In the genomic region with DNA sequence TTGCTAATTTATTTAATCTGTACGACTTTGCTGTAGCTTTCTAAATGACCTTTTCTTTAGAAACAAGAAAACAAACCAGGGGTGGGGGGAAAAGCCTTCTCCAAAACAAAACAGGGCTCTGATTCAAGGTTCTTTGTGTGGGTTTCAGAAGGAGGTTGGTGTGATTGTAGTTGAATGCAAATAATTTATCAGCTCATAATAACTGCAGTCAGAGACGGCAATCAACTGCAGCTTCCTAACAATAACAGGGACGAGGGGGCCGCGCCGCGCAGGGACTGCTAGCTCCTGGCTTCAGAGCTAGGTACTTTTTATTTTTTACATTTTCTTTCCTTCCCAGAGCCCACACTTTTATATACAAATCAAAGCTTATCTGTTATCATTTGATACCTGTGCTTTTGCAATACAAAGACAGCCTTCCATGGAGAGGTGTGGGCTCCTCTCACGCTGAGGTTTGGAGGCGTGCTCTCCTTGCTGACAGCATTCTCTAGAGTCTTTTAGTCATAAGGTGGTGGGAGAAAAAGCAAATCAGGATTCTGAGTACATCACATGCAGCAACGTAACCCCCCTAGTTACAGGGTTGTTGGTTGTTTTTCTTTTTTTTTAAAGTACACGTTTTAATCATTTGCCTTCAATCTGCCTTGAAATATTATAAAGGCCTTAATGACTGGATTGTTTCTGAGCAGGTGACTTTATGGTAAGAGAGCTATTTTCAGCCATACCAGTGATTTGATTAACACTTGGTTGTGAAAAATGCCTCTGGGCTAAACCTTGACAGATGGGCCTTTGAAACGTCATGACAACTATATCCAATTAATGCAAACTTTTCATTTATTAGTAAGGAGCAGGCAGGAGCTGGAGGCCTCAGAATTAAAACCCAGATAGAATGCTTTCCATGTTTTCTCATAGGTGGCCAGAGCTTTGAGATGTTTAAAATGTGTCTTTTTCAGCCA, we compare ENCODE assay signal across 16 mouse cellular contexts. TPM values are rescaled to one million over a fixed set of nuclear protein-coding genes. Genes with fewer than 3 reads are reported as not detected.
DNase-seq lines count a peak whose midpoint lies in the region; ATAC-seq and TF ChIP-seq lines count a peak whose summit lies in the region.
"Had no signal": no experiment of that assay in that cellular context is flagged by ENCODE, and none has a peak within 500 bp of the region (broad histone marks: within the 10 kb centered on the region; RNA-seq: fewer than 3 reads in every experiment).

No protein-coding gene starts in this region.

- H3K4me2 ChIP-seq in hindbrain, embryonic 12.5 days (replicated peaks) = peak overlapping the region; percentile 27
- H3K4me2 ChIP-seq in midbrain, embryonic 13.5 days (replicated peaks) = peak overlapping the region; percentile 20

- 0 out of 2 replicates have a peak overlapping the region, but pooled peaks have one; percentile 27 for H3K9ac ChIP-seq in hindbrain, embryonic 12.5 days
- H3K9ac ChIP-seq in midbrain, embryonic 13.5 days (replicated peaks) = 0 out of 2 replicates have a peak overlapping the region, but pooled peaks have one; percentile 11

- ATAC-seq in hindbrain, embryonic 12.5 days (ENCODE audit: low FRiP score) = 0 out of 2 replicates have a peak, but pooled peaks have one; percentile 21
- peak; percentile 35; the same call in 1 of the 2 replicates for ATAC-seq in midbrain, embryonic 13.5 days
- ATAC-seq: inflammation-experienced regulatory T-cells, adult 6 months had no signal

- no peaks in the 10 kb centered on the region for H3K36me3 ChIP-seq in hindbrain, embryonic 12.5 days
- no peaks in the 10 kb centered on the region for H3K36me3 ChIP-seq in midbrain, embryonic 13.5 days
- H3K36me3 ChIP-seq: heart, embryonic 10.5 days had no signal

- H3K9me3 ChIP-seq in hindbrain, embryonic 12.5 days (replicated peaks) = no peaks in the 10 kb centered on the region
- no peaks in the 10 kb centered on the region for H3K9me3 ChIP-seq in midbrain, embryonic 13.5 days
- H3K9me3 ChIP-seq: heart, embryonic 10.5 days had no signal

- intact Hi-C loops in heart, postnatal 25 days (cut with DNase I) = no loop called here

- peaks cover 34% of the 10 kb centered on the region for H3K4me1 ChIP-seq in hindbrain, embryonic 12.5 days
- peaks cover 44% of the 10 kb centered on the region for H3K4me1 ChIP-seq in midbrain, embryonic 13.5 days (replicated peaks)

- no peak for TF ChIP-seq CTCF in brain, embryonic 14.5 days (IDR thresholded peaks at IDR 0.05; ENCODE audit: borderline replicate concordance, extremely low read depth, insufficient read depth, insufficient read length)

- 46% methylated on average over 12 of the region's 12 CpGs for WGBS in hindbrain, embryonic 12.5 days
- 24% methylated on average over 12 of the region's 12 CpGs for WGBS in midbrain, embryonic 13.5 days

- no peak for TF ChIP-seq POLR2A in brain, embryonic 14.5 days (IDR thresholded peaks at IDR 0.05; ENCODE audit: borderline replicate concordance, extremely low read depth, insufficient read depth, insufficient read length, poor library complexity, severe bottlenecking)

- H3K27me3 ChIP-seq in hindbrain, embryonic 12.5 days = no peaks in the 10 kb centered on the region
- H3K27me3 ChIP-seq in midbrain, embryonic 13.5 days = no peaks in the 10 kb centered on the region

- no peak overlapping the region for H3K4me3 ChIP-seq in hindbrain, embryonic 12.5 days
- no peak overlapping the region for H3K4me3 ChIP-seq in midbrain, embryonic 13.5 days (replicated peaks)
- H3K4me3 ChIP-seq: heart, embryonic 10.5 days had no signal

- DNase-seq in heart, adult 11 months = peak; percentile 56
- DNase-seq in heart, postnatal 25 days (ENCODE audit: low spot score) = no peak
- DNase-seq in brain, embryonic 14.5 days (ENCODE audit: low read depth) = peak; percentile 83
- no peak for DNase-seq in adrenal gland, postnatal 25 days
- no peak for DNase-seq in right cerebral cortex, adult 2 months (ENCODE audit: low spot score in 2 of 2)
- no peak for DNase-seq in layer of hippocampus, postnatal 25 days (ENCODE audit: extremely low spot score in 1 of 2, low spot score in 1 of 2)
- DNase-seq: cerebellum, adult 9-11 months; lung, postnatal 10 days; thymus, postnatal 25 days had no signal

- H3K27ac ChIP-seq in hindbrain, embryonic 12.5 days = peak overlapping the region; percentile 80
- peak overlapping the region; percentile 82 for H3K27ac ChIP-seq in midbrain, embryonic 13.5 days
- H3K27ac ChIP-seq: heart, embryonic 10.5 days had no signal

RNA-seq across cellular contexts. Expression of a gene that starts 26.8 kb away (rescaled TPM):
- 10 to 100 TPM; 29.6 to 33.5 TPM for total RNA-seq in heart, postnatal 25 days (2021)
- 36.0 and 52.4 TPM in 2 replicates for polyA plus RNA-seq in brain, embryonic 14.5 days (2012; rRNA removed)
- polyA plus RNA-seq in hindbrain, embryonic 12.5 days (2016; fragmentation: Nextera tagmentation; extraction: Ambion mirVana) = 35.3 and 38.6 TPM in 2 replicates
- 37.0 and 38.7 TPM in 2 replicates for polyA plus RNA-seq in midbrain, embryonic 13.5 days (2015; fragmentation: Nextera tagmentation; extraction: Ambion mirVana)
- 41.6 and 46.4 TPM in 2 replicates for total RNA-seq in adrenal gland, postnatal 25 days (2021)
- 10 to 100 TPM; 64.7 to 66.9 TPM for total RNA-seq in layer of hippocampus, postnatal 25 days (2021)

RNA-seq across cellular contexts. Expression of a gene that starts 26.9 kb away (rescaled TPM):
- 10 to 100 TPM; 14.7 TPM for total RNA-seq in heart, postnatal 25 days (2021)
- 102 and 107 TPM in 2 replicates for polyA plus RNA-seq in brain, embryonic 14.5 days (2012; rRNA removed)
- polyA plus RNA-seq in hindbrain, embryonic 12.5 days (2016; fragmentation: Nextera tagmentation; extraction: Ambion mirVana) = 54.3 and 62.6 TPM in 2 replicates
- 67.8 and 71.3 TPM in 2 replicates for polyA plus RNA-seq in midbrain, embryonic 13.5 days (2015; fragmentation: Nextera tagmentation; extraction: Ambion mirVana)
- 30.5 and 32.3 TPM in 2 replicates for total RNA-seq in adrenal gland, postnatal 25 days (2021)
- 1,000 to 10,000 TPM; 1,823 to 1,918 TPM for total RNA-seq in layer of hippocampus, postnatal 25 days (2021)

RNA-seq across cellular contexts. Expression of a gene that starts 44.1 kb away (rescaled TPM):
- total RNA-seq in heart, postnatal 25 days (2021) = not detected
- 2.7 and 3.2 TPM in 2 replicates for polyA plus RNA-seq in brain, embryonic 14.5 days (2012; rRNA removed)
- 0.77 and 0.93 TPM in 2 replicates for polyA plus RNA-seq in hindbrain, embryonic 12.5 days (2016; fragmentation: Nextera tagmentation; extraction: Ambion mirVana)
- polyA plus RNA-seq in midbrain, embryonic 13.5 days (2015; fragmentation: Nextera tagmentation; extraction: Ambion mirVana) = 0.82 and 1.7 TPM in 2 replicates
- total RNA-seq in adrenal gland, postnatal 25 days (2021) = not detected in 2 replicates
- total RNA-seq in layer of hippocampus, postnatal 25 days (2021) = not detected
- total RNA-seq: layer of hippocampus, adult 18-20 months; liver, adult 2 months had no signal
- polyA plus RNA-seq: embryonic facial prominence, embryonic 11.5 days; heart, embryonic 10.5 days; inflammation-experienced regulatory T-cells, adult 6 months; liver, adult 2 months had no signal

Comparison
In these comparisons a context has a peak if more than half of its experiments do, and no peak if none do; other contexts are left out.
1. DNase-seq: peak in heart, adult 11 months (single experiment) and brain, embryonic 14.5 days (single experiment); none in heart, postnatal 25 days (single experiment), adrenal gland, postnatal 25 days (single experiment), right cerebral cortex, adult 2 months (0 of 2) and layer of hippocampus, postnatal 25 days (0 of 2).
2. RNA of a gene that starts 26.9 kb away (total RNA-seq): 1,823 to 1,918 TPM in layer of hippocampus, postnatal 25 days; 30.5 to 32.3 TPM in adrenal gland, postnatal 25 days and 14.7 TPM in heart, postnatal 25 days; every median in the first group is over 10 times any median in the second.